Mouse (Mus musculus) WW6 (cell line): Measurements from ENCODE around the gene Disc1.

ENCODE experiments used
- DNase-seq: peaks from one replicate; pipeline ENCODE4 v3.0.0-alpha.2; 2013; ENCODE audit warnings: low read depth, low spot score

The Disc1 gene

DNA sequence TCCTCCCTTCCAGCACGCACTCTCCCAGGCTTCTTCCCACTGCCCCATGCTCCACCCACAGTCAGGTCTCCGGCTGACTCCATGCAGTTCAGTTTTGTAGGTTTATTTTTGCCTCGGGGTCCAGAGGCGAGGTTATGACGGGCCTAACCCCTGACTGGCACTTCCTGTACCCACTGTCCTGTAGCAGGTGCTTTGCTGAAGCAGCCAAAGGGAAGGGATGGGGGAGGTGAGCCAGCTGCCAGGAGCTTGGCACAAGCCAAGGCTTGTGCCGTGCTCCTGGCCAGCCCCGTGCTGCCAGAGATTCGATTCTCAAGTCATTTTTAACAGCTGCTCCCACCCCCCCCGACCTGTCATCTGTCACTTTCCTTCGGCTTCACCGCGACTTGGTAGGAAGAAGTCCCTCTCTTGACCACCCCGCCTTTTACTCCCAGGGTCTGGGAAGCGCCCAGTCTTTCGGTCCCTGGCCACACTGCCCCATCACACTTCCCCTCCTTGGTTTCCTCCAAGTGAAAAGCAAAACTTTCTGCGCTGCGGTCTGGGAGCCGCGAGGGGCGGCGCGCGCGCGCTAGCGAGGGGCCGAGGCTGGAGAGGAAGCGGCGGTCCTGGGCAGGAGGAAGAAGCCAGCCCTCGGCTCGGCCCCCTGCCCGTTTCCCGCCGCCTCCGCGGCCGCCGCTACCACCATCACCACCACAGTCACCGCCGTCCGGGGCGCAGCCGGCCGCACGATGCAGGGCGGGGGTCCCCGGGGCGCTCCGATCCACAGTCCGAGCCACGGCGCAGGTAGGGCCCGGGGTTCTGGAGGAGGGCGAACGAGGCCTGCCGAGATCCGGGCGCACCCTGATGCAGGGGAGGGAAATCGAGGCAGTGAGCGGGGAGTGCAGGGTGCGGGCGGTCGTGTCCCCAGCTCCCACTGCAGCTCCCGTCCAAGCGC is at the start of gene Disc1:
Gene Disc1 (plus strand): TSS at position 691 of the 931 bp plus-strand sequence.
- no peak for DNase-seq

DNA sequence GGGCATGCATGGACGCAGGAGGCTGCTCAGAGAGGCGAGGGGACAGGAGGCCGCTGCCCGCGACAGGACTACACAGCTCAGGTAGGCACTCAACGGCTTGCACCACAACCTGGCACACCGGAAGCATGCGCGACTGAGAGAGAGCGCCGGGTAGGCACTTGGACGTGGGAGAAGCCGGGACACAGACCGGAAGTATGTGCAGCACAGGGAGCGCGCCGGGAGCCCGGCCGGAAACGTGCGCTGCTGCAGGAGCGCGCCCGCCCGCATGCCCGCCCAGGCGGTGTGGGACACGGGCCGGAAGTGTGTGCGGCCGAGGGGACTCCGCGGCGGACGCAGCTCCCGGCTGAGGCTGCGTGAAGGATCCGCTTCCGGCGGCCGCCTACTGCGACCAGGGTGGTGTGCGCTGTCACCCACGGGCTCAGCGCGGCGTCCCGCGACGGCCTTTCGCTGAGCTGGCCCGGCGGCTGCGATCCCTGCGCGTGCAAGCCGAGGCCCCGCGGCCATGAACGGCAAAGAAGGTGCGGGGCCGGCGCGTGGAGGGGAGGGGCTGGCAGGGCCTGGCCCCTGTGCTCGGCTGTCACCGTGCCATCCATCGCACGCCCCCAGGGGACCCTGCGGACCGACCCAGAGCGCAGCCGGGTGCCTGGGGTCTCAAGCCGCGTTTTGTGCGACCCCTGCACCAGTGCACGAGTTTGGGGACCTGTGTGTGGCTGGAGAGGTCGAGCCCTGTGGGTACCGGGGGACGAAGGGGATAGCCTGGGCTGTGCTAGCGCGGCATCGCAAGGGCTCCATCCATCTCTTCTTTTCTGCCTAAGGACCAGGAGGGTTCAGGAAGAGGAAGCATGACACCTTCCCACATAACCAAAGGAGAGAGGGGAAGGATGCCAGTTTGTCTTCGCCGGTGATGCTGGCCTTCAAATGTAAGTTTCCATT is 41.0 kb upstream of the Disc1 start, which contains the start of gene Tsnax:
Gene Tsnax (plus strand): TSS at position 303 of the 933 bp plus-strand sequence.
- DNase-seq: peak; percentile 81

DNA sequence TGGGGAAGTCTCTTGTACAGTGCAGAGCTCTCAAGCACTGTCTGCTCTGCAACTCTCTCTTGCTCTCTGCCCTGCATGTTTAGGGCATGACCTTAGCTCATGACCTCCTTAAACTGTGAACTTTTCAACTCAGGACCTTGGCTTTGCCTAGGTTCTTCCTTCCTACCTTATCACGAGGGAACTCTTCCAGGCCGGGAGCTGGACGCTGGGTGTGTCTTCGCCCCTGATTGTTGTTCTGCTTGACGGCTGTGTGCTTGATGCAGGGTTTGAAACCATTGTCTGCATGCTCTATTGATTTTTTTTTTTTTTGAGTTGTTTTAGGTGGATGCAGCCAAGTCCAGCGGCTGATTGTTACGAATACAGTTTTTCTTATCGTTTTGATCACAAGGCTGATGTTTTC is 29.9 kb upstream of the Disc1 start:
- DNase-seq: no peak

DNA sequence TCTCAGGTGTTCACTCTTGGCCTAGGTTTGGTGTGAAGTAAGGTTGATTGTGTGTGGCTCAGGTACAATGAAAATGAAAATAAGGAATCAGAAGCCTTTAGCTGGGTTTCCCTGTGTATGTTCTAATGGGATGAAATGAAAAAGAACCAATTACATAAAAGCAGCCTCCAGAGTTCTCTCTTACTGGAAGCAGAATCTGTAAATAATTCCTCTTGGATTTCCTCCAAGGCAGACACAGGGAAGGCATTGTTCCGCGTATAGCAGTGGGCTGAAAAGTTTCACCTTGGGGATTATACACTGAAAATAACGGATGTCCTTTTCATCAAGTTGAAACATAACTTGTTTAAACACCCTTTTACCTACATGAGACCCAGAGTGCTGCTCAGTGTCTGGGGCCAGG is 26.8 kb upstream of the Disc1 start:
- DNase-seq: no peak

DNA sequence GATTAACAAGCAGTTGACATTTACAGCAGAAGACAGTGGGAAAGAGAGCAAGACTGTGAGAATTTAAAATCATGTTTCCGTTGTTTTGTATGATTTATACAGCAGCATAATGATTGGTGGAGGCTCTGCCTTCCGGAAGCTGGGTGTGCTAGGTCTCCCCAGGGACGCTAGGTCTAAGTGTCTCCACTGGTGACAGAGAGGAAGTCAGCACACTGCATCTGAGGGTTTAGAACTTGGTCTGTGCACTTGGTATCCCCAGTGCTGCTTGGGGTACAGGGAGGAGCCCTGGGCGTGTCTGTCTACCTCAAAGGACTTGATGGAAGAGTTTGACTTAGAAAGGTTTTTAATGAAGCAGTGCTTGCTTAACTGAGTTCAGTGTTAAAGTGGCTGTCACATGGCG is 25.2 kb upstream of the Disc1 start:
- DNase-seq: no peak

DNA sequence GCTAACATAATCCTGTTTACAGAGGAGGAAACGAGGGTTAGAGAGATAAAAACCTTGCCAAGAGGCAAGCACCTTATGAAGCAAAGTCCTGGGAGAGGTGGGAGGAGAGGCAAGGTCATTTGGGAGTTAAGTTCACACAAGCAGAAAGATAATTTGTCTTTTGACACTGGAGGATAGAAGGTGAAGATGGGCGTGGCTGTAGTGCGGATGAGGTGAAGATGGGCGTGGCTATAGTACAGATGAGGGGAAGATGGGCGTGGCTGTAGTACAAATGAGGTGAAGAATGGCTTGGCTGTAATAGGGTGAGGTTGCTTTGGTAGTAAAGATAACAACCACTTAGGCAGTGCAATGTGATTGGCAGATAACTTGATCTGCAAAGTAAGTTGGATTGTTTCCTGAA is 22.7 kb upstream of the Disc1 start:
- DNase-seq: no peak

DNA sequence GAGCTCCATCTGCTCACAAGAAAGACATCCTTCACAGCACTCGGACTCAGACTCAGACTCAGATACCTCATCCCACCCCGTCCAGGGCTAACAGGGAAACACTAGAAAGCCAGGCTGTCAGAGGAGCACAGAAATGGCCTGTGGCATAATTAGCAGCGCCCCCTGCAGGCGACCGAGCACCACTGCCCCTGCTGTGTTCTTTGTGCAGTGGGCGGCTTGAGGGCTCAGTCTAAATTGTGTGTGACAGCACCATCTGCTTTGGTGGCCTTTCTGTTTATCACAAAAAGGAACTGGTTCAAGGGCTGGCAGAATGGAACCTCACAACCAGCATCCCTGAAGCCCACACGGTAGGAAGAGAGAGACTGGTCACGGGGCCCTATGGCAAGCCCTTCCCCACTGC is 19.3 kb upstream of the Disc1 start:
- DNase-seq: no peak

DNA sequence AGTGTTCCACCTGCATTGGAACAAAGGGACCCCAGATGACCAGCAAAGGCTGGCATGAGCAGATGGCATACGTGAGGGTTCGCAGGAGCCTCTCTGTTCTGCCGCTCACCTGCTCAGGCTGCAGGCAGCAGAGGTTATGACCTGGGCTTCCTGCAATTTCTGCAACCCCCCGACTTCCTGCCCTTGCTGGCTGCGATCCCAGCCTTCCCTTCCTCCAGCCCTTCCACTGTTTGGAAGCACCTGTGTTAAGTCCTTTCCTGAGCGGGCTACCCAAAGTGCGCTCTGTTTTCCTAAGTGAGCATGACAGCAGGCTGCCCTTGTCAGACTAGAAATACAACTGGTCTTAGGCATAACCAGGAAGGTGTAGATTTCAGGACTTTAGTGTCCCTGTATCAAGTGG is 16.9 kb upstream of the Disc1 start:
- DNase-seq: no peak

DNA sequence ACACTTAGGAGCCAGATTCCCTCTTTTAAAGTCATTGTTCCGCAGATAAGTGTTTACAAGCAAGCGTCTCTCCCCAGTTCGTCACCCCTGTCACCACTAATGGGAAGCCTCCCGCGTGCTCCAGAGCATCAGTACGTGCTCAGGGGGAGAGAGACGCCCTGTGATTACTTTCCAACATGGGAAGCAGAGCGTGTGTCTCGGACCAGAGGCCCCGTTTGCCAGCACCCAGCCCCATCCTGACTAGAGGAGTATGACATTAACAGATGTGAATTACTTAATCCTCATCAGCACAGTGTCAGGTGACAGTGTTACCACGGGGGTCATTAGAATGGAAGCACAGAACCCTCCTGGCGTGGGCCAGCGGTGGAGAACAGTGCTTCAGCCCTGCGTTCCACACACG is 15.3 kb upstream of the Disc1 start:
- DNase-seq: no peak

DNA sequence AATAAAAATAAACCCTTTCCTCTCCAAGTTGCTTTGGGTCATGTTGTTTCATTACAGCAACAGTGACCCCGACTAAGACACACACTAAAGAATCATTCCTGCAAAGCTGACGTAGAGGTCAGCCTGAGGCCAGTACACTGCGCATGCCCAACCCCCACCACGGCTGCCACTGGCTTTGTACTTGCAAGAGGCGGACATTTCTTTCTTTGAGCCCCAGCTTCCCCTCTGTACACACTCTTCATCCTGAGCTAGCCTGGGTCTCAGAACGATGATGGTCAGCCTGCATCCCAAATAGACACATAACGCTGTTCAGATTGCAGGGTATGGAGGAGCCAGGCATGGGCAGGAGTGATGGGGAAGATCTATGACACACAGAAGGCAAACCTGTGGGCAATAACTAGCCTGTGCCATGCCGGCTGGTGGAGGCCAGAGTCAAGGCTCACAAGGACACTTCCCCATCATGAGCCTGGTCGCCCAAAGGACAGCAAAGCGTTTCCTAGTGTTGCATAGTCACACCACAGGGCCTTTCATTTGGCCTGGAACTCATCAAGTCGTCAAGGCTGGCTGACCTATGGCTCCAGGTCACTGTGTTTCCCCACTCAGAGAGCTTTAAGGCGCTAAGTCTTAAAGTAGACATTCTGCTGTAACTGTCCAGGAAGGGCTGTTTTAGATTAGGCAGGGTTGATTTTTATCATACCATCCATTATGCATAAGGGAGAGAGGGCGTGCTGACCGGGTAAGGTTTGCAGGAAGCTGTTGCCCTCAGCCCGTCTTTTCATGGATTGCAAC is 13.2 kb upstream of the Disc1 start:
- DNase-seq: no peak

DNA sequence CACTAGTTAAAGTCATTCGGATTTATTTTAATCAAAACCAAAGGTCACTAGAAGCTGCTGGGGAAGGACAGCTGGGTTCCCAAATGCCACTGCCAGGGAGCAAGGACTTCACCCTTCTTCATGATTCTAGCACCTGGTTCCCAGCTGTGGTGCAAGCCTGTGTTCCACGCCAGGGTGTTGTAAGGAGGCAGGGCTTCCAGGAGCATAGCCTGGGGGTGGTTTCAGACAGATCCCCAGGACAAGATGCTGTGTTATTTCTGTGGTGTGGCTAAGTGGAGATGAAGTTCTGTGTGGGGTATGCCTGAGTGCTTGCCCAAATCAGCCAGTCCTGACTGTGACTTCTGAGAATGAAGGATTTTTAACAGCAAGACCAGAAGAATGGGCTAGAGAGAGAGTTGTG is 12.5 kb upstream of the Disc1 start:
- DNase-seq: no peak

DNA sequence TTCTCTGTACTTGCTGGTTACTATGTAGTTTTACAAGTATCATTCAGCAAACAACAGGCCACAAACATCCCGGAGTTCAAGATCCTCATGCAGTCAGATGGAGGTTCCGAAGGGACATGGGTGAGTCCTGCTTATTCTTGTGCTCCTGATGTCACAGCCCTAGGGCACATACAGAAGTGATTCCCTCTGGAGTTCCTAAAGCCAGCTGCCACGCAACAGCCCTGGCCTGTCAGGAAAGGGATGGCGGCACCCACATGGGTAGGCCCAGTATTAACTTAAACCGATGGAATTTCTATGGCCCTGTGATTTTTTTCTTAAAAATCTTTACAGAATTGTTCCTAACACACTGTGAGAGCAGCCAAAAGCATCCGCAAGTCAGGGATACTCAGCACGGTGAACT is 10.6 kb upstream of the Disc1 start:
- DNase-seq: no peak

DNA sequence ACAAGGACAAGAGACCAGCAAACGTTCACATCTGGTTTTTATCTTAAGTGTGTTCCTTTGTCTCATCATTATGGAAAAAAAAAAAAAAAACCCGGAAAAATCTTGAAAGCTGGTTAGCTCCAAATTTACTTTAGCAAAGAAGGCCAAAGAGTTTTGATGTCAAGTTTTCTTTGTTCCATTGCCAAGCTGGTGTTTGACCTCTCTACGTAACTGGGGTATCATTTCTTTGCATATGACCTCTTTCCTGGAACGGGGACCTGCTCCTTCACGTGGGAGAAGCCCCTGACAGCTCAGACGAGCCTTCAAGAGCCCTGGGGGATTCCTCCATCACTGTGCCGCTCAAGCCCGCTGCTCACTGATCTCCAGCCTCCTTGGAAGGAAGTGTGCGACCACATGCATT is 10.1 kb upstream of the Disc1 start:
- no peak for DNase-seq

DNA sequence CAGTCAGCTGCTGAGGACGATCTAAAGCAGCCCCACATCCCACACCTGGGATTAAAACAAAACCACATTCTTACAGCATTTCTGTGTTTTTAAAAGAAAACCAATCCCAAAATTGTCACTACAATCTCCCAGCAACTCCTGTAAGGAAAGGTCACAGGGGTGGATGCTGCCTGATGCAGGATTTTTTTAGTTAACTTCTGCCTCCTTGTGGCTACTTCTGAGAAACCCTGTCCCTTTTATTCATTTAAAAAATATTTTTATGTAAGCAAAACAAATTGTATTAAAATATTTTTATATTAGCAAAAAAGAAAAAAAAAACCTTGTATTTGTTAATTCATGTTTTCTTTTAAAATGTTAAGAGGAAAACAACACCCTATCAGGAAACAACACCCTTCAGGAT is 8.2 kb upstream of the Disc1 start:
- DNase-seq: no peak

DNA sequence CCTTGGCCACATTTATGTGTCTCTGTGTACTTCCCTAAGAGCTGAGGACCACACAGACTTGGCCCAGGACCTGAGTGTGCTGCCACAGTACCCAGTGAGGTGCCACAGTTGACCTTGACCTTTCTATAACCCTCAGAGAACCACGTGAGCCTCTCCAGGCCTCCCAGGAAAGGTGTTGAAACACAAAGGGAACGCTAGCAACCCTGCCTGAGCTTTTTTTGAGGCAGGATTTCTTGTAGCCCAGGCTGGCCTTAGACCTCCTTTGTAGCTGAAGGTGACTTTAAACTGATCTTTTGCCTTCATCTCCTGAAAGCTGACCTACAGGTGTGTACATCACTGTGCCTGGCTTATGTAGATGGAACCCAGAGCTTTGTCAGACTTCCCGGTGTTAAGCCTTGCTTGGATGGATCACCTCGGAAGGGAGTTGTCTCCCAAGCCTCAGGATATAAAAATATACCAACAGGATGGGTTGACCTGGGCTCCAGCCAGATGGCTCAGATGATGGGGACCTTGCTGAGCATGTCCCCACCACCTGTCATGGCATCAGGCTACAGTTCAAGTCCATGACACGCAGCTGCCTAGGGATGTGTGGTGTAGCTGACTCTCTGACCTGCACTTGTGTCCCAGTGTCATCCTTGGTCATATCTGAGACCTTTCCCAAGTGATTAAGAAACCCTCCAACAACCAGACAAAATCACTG is 4.8 kb upstream of the Disc1 start:
- no peak for DNase-seq

DNA sequence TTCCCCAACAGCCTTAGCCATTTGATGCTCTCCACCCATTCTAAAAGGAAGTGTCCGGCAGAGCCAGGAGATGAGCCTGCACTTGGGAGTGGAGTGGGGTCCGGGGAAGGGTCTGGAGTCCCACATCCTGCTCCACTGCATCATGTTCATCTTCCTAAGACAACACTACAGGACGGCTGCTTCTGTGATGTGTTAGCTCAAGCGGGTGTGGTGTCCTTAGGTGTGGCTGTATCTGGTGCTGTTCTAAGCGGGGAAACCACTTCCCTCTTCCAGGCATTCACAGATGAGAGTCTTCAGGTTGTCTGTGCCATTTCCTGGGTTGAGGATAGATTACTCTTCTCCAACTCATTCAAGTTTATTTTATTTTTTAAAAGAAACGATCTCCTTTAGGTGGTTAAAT is 4.2 kb upstream of the Disc1 start:
- no peak for DNase-seq

DNA sequence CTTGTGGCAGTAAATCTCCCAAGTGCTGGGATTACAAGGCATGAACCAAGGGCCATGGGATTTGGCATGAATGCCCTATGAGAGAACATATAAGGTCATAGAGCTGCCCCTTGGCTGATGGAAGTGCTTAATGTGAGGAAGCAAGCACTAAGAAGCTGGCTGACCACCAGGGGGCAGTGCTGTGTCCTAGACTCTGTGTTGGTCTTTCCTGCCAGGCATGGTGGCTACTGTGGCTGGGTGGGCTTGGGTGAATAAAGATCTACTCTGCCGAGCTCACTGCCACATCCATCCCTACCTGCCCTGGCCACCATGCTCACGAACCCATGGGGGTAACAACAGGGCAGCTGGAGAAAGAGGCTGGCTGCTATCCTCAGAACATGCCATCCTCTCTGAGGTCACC is 2.0 kb upstream of the Disc1 start:
- peak; percentile 61 for DNase-seq

DNA sequence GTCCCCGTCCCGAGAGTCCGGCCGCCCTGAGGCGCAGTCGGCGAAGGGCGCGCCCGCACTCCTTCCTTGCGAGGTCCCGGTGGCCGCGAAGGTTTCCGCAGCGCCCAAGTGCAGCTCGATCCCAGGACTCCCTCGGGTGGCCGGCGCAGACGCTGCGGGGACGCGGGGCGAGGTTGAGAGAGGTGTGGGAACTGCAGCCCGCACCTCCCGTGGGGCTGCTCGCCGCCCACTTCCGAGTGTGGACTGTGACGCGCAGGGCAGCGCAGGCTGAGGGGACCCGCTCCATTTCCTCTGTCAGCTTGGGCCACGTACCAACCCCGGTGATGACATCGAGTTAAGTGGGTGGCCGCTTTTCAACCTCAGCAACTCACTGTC is 428 bp downstream of the Disc1 start:
- no peak for DNase-seq

DNA sequence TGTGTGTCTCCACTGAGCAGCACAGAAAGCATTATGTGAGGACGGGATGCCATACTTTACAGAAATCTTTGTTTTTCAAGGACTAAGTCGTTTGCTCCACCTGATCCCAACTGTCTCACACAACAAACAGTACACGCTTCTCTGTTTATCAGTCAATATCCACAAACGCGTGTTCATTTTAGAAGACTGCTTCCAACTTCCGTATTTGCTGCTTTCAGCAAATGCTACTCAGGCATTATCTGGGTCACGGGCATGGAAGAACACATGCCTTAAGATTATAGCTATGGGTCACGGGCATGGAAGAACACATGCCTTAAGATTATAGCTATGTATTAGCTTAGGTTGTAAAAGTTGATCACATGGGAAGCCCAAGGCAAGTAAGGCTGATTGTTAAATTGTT is 6.9 kb downstream of the Disc1 start:
- DNase-seq: no peak

DNA sequence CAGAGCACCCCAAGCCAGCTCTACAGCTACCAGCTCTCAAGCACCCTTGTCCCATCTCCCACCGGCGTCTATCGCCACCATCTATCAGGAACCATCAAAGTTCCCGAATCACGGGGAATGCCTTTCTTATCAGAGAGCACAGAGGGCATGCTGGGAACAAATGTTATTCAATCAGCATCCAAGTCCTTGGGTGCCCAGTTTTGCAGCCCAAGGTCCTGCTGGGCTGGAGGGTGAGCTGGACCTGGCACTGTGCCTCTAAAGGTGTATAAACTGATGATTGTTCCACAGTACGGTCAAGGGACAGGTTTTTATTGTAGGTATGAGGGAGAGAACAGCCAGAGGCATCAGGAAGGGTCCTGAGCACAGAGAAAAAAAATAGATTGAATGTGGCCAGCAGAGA is 11.6 kb downstream of the Disc1 start:
- DNase-seq: no peak

DNA sequence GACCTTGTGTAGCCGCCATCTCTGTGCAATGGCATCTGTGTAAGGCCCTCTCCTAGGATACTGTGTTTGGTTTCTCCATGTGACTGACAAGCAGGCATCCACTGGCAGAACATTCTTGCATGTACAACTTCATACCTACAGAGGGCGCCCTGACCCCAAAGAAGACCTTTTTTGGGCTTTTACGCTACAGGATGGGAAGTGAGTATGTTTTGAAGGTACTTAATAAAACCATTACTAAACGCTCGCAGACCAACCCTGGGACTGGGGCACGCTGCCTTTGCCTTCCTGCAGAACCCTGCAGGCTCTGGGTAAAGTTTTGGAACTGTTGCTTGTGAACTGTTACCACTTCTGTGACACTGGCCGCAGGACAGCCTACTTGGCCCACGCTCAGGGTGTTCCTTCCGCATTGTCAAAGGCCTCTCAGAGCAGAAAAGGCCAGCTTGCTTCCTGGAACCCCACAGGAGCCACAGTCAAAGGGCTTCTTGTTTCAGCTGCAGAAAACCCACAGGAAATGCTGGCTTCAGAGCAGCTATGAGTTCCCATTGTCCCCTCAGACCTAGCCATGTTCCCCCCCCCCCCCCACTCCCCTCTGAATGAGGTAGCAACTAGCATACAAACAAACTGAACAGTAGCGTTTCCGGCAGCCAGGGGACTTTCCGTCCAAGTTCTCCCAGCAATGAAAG is 13.1 kb downstream of the Disc1 start:
- no peak for DNase-seq
